Mouse (Mus musculus): ENCODE data around the gene Hacd2. TPM values are rescaled to one million over a fixed set of nuclear protein-coding genes. Genes with fewer than 3 reads are reported as not detected.
A peak's percentile ranks its signal among the peaks of the same experiment; 100 is the strongest.

Hacd2 gene
- total RNA-seq, 2 experiments from 2014 or later = 1.9 to 2.1 TPM

- DNase-seq (ENCODE audit: low spot score) = no peak
Observed at GRCm38 (mm10) chr16:35054432-35055193, 32.4 kb downstream of the Hacd2 start.

GRCm38 (mm10) chr16:35055194-35055506 is 32.9 kb downstream of the Hacd2 start:
- DNase-seq (ENCODE audit: low spot score) = no peak

GRCm38 (mm10) chr16:35055861-35056260 is 33.6 kb downstream of the Hacd2 start:
- no peak for DNase-seq (ENCODE audit: low spot score)

- DNase-seq (ENCODE audit: low spot score) = peak; percentile 61
Observed at GRCm38 (mm10) chr16:35056306-35056705, 34.1 kb downstream of the Hacd2 start.

GRCm38 (mm10) chr16:35056786-35057185 is 34.6 kb downstream of the Hacd2 start:
- no peak for DNase-seq (ENCODE audit: low spot score)

GRCm38 (mm10) chr16:35061017-35061416 is 38.8 kb downstream of the Hacd2 start:
- no peak for DNase-seq (ENCODE audit: low spot score)

GRCm38 (mm10) chr16:35065724-35066123 is 43.5 kb downstream of the Hacd2 start:
- DNase-seq (ENCODE audit: low spot score) = no peak

- no peak for DNase-seq (ENCODE audit: low spot score)
Observed at GRCm38 (mm10) chr16:35067095-35067494, 44.9 kb downstream of the Hacd2 start.

- DNase-seq (ENCODE audit: low spot score) = no peak
Observed at GRCm38 (mm10) chr16:35067631-35068030, 45.4 kb downstream of the Hacd2 start.

GRCm38 (mm10) chr16:35068886-35069285 is 46.7 kb downstream of the Hacd2 start:
- no peak for DNase-seq (ENCODE audit: low spot score)

GRCm38 (mm10) chr16:35074436-35074835 is 52.2 kb downstream of the Hacd2 start:
- DNase-seq (ENCODE audit: low spot score) = no peak

GRCm38 (mm10) chr16:35075643-35076042 is 53.4 kb downstream of the Hacd2 start:
- DNase-seq (ENCODE audit: low spot score) = no peak

GRCm38 (mm10) chr16:35093500-35093899 is 71.3 kb downstream of the Hacd2 start:
- DNase-seq (ENCODE audit: low spot score) = no peak

GRCm38 (mm10) chr16:35097870-35098530 is 75.8 kb downstream of the Hacd2 start:
- DNase-seq (ENCODE audit: low spot score) = no peak

GRCm38 (mm10) chr16:35101751-35102420 is 79.7 kb downstream of the Hacd2 start:
- DNase-seq (ENCODE audit: low spot score) = no peak

GRCm38 (mm10) chr16:35102866-35103620 is 80.8 kb downstream of the Hacd2 start:
- no peak for DNase-seq (ENCODE audit: low spot score)

GRCm38 (mm10) chr16:35107985-35108384 is 85.8 kb downstream of the Hacd2 start:
- DNase-seq (ENCODE audit: low spot score) = no peak

- DNase-seq (ENCODE audit: low spot score) = no peak
Observed at GRCm38 (mm10) chr16:35109156-35109555, 86.9 kb downstream of the Hacd2 start.

- DNase-seq (ENCODE audit: low spot score) = no peak
Observed at GRCm38 (mm10) chr16:35109656-35110291, 87.5 kb downstream of the Hacd2 start.

- peak; percentile 86 for DNase-seq (ENCODE audit: low spot score)
Observed at GRCm38 (mm10) chr16:35110410-35111142, 88.3 kb downstream of the Hacd2 start.
